Mouse (Mus musculus) liver, embryonic 16.5 days (tissue): ENCODE data around the gene Macf1. TPM values are rescaled to one million over a fixed set of nuclear protein-coding genes. Genes with fewer than 3 reads are reported as not detected.

Experiments used
- ATAC-seq: fragments of 200-750 bp; cut with Nextera tagmentation; 2 replicates; pipeline ENCODE4 v1.8.0; 2017; ENCODE audit warnings: low read depth, mild to moderate bottlenecking, moderate number of reproducible peaks, moderate library complexity
- H3K27ac ChIP-seq: fragments of 300-500 bp; sonication (generic); 2 replicates; pipeline ENCODE4 v1.5.1; 2014; ENCODE audit warnings: mild to moderate bottlenecking, low read length
- H3K27me3 ChIP-seq: fragments of 300-500 bp; sonication (generic); 2 replicates; pipeline ENCODE4 v1.6.1; 2014; ENCODE audit warnings: low read depth, low read length, mixed read lengths; ENCODE audit not compliant: control insufficient read depth, insufficient read depth
- H3K36me3 ChIP-seq: fragments of 300-500 bp; sonication (generic); 2 replicates; pipeline ENCODE4 v1.6.1; 2014; ENCODE audit warnings: mild to moderate bottlenecking; ENCODE audit not compliant: control insufficient read depth, insufficient read depth
- H3K4me1 ChIP-seq: fragments of 300-500 bp; sonication (generic); 2 replicates; pipeline ENCODE4 v1.6.1; 2014; ENCODE audit warnings: low read depth, low read length, mixed read lengths; ENCODE audit not compliant: control insufficient read depth
- H3K4me2 ChIP-seq: fragments of 300-500 bp; sonication (generic); 2 replicates; pipeline ENCODE4 v1.6.1; 2014; ENCODE audit warnings: low read depth, low read length, mixed read lengths
- H3K4me3 ChIP-seq: fragments of 300-500 bp; sonication (generic); 2 replicates; pipeline ENCODE4 v1.5.1; 2014; ENCODE audit warnings: low read depth, mild to moderate bottlenecking, low read length
- H3K9ac ChIP-seq: fragments of 300-500 bp; sonication (generic); 2 replicates; pipeline ENCODE4 v1.6.1; 2014; ENCODE audit warnings: low read depth, low read length
- H3K9me3 ChIP-seq: fragments of 300-500 bp; sonication (generic); replicated peaks from 2 replicates; pipeline ENCODE4 v1.6.1; 2016; ENCODE audit warnings: low read length; ENCODE audit not compliant: control insufficient read depth
- WGBS: fragments of 180-500 bp; shearing (Covaris S2); extraction: QIAGEN DNeasy Blood & Tissue Kit; methylation state at CpG from one replicate; pipeline ENCODE4 v1.1.7; 2014; ENCODE audit not compliant: insufficient replicate concordance; 5-methylcytosine and 5-hydroxymethylcytosine counted together
- polyA plus RNA-seq: library from polyadenylated mRNA; unstranded; fragments of >200 nt; fragmentation: Nextera tagmentation; extraction: Ambion mirVana; gene quantifications from 2 replicates; pipeline ENCODE4 v1.2.1, GENCODE M21; 2015

Macf1 gene
- polyA plus RNA-seq, 1 experiment from 2014 or later: 8.3 TPM

- no peaks in the 10 kb centered on the region for H3K9me3 ChIP-seq
- H3K27ac ChIP-seq: peak overlapping the region; percentile 52
- H3K4me1 ChIP-seq: peaks cover 14% of the 10 kb centered on the region
- no peaks in the 10 kb centered on the region for H3K27me3 ChIP-seq
- no peak overlapping the region for H3K4me2 ChIP-seq
- WGBS: 66% methylated on average over 4 of the region's 4 CpGs
- no peak overlapping the region for H3K9ac ChIP-seq
- no peaks in the 10 kb centered on the region for H3K36me3 ChIP-seq
- peak; percentile 44; the same call in 1 of the 2 replicates for ATAC-seq
- H3K4me3 ChIP-seq: no peak overlapping the region
Measured at GRCm38 (mm10) chr4:123647668-123648067, 36.5 kb downstream of the Macf1 start.

GRCm38 (mm10) chr4:123647109-123647508 lies 37.1 kb downstream of the Macf1 start:
- H3K4me1 ChIP-seq: peaks cover 9% of the 10 kb centered on the region
- H3K36me3 ChIP-seq: no peaks in the 10 kb centered on the region
- no peak for ATAC-seq
- H3K27ac ChIP-seq: no peak overlapping the region
- H3K4me3 ChIP-seq: no peak overlapping the region
- no peak overlapping the region for H3K4me2 ChIP-seq
- 42% methylated on average over 2 of the region's 2 CpGs for whole genome bisulfite sequencing
- no peak overlapping the region for H3K9ac ChIP-seq
- H3K9me3 ChIP-seq: no peaks in the 10 kb centered on the region
- no peaks in the 10 kb centered on the region for H3K27me3 ChIP-seq

- H3K4me2 ChIP-seq: no peak overlapping the region
- H3K4me1 ChIP-seq: peaks cover 7% of the 10 kb centered on the region
- H3K27me3 ChIP-seq: no peaks in the 10 kb centered on the region
- no peak for ATAC-seq
- H3K27ac ChIP-seq: no peak overlapping the region
- no peaks in the 10 kb centered on the region for H3K9me3 ChIP-seq
- H3K36me3 ChIP-seq: no peaks in the 10 kb centered on the region
- H3K4me3 ChIP-seq: no peak overlapping the region
- 78% methylated on average over 3 of the region's 3 CpGs for WGBS
- no peak overlapping the region for H3K9ac ChIP-seq
Measured at GRCm38 (mm10) chr4:123645246-123645845, 38.8 kb downstream of the Macf1 start.

GRCm38 (mm10) chr4:123643561-123643960 lies 40.6 kb downstream of the Macf1 start:
- WGBS: 74% methylated on average over 6 of the region's 6 CpGs
- H3K4me2 ChIP-seq: no peak overlapping the region
- no peak overlapping the region for H3K27ac ChIP-seq
- no peaks in the 10 kb centered on the region for H3K9me3 ChIP-seq
- no peak overlapping the region for H3K9ac ChIP-seq
- H3K36me3 ChIP-seq: no peaks in the 10 kb centered on the region
- H3K4me3 ChIP-seq: no peak overlapping the region
- H3K27me3 ChIP-seq: no peaks in the 10 kb centered on the region
- no peak for ATAC-seq
- H3K4me1 ChIP-seq: peaks cover 7% of the 10 kb centered on the region

- Histone ChIP-seq H3K36me3 (no peaks in the 10 kb centered on the region), H3K9ac (no peak overlapping the region), H3K27me3 (no peaks in the 10 kb centered on the region), H3K27ac (peak overlapping the region; percentile 48; the same call in 1 of the 2 replicates), H3K4me3 (no peak overlapping the region), H3K4me1 (peaks cover 4% of the 10 kb centered on the region), H3K9me3 (no peaks in the 10 kb centered on the region), H3K4me2 (no peak overlapping the region)
- WGBS: 58% methylated on average over 5 of the region's 5 CpGs
- ATAC-seq: peak; percentile 66
Measured at GRCm38 (mm10) chr4:123642877-123643276, 41.3 kb downstream of the Macf1 start.

GRCm38 (mm10) chr4:123637136-123637535 lies 47.0 kb downstream of the Macf1 start:
- H3K36me3 ChIP-seq: no peaks in the 10 kb centered on the region
- no peaks in the 10 kb centered on the region for H3K9me3 ChIP-seq
- H3K9ac ChIP-seq: no peak overlapping the region
- H3K4me3 ChIP-seq: no peak overlapping the region
- WGBS: 82% methylated on average over 6 of the region's 6 CpGs
- H3K4me2 ChIP-seq: no peak overlapping the region
- ATAC-seq: no peak
- no peak overlapping the region for H3K27ac ChIP-seq
- H3K27me3 ChIP-seq: no peaks in the 10 kb centered on the region
- H3K4me1 ChIP-seq: peaks cover 4% of the 10 kb centered on the region; the same call in 1 of the 2 replicates

- no peaks in the 10 kb centered on the region for H3K36me3 ChIP-seq
- no peak overlapping the region for H3K4me3 ChIP-seq
- H3K9ac ChIP-seq: no peak overlapping the region
- no peaks in the 10 kb centered on the region for H3K9me3 ChIP-seq
- H3K4me1 ChIP-seq: peaks cover 4% of the 10 kb centered on the region; the same call in 1 of the 2 replicates
- H3K27me3 ChIP-seq: no peaks in the 10 kb centered on the region
- no peak for ATAC-seq
- 3% methylated on average over 1 of the region's 1 CpGs for WGBS
- H3K4me2 ChIP-seq: no peak overlapping the region
- H3K27ac ChIP-seq: no peak overlapping the region
Measured at GRCm38 (mm10) chr4:123635428-123635827, 48.7 kb downstream of the Macf1 start.

- Histone ChIP-seq H3K9me3 (no peaks in the 10 kb centered on the region), H3K4me1 (peaks cover 4% of the 10 kb centered on the region; the same call in 1 of the 2 replicates), H3K36me3 (no peaks in the 10 kb centered on the region), H3K4me3 (no peak overlapping the region), H3K27ac (no peak overlapping the region), H3K9ac (no peak overlapping the region), H3K27me3 (no peaks in the 10 kb centered on the region), H3K4me2 (no peak overlapping the region)
- no peak for ATAC-seq
- WGBS: 64% methylated on average over 3 of the region's 3 CpGs
Measured at GRCm38 (mm10) chr4:123634436-123634835, 49.7 kb downstream of the Macf1 start.

GRCm38 (mm10) chr4:123633874-123634273 lies 50.3 kb downstream of the Macf1 start:
- WGBS: 56% methylated on average over 4 of the region's 4 CpGs
- Histone ChIP-seq H3K27ac (no peak overlapping the region), H3K4me2 (no peak overlapping the region), H3K9ac (no peak overlapping the region), H3K9me3 (no peaks in the 10 kb centered on the region), H3K4me3 (no peak overlapping the region), H3K36me3 (no peaks in the 10 kb centered on the region), H3K4me1 (peaks cover 4% of the 10 kb centered on the region; the same call in 1 of the 2 replicates), H3K27me3 (no peaks in the 10 kb centered on the region)
- ATAC-seq: 0 out of 2 replicates have a peak, but pooled peaks have one; percentile 22
